Mouse (Mus musculus) liver, adult 2 months (tissue): ENCODE data around the gene Sirt6. TPM values are rescaled to one million over a fixed set of nuclear protein-coding genes. Genes with fewer than 3 reads are reported as not detected.
"Not testable (repeated sequence)": the region's sequence is repeated elsewhere in the genome, so short reads cannot be mapped to it uniquely, and the experiment has no call there.

Experiments used
- DNase-seq: peaks from one replicate; pipeline ENCODE4 v3.0.0-alpha.2; 2011; ENCODE audit warnings: low read depth, low spot score; ENCODE audit errors: extremely low read depth
- H3K27ac ChIP-seq: fragments of 200-500 bp; replicated peaks from 2 replicates; pipeline ENCODE4 v1.5.1; 2012; ENCODE audit warnings: low read depth, mild to moderate bottlenecking, control low read depth, inconsistent platforms, low read length; ENCODE audit not compliant: insufficient read depth
- H3K27me3 ChIP-seq: fragments of 200-500 bp; 2 replicates; pipeline ENCODE4 v1.6.1; 2012; ENCODE audit warnings: mild to moderate bottlenecking, moderate library complexity, low read length, inconsistent platforms; ENCODE audit not compliant: control insufficient read depth, insufficient read depth
- H3K36me3 ChIP-seq: fragments of 200-500 bp; 2 replicates; pipeline ENCODE4 v1.6.1; 2012; ENCODE audit warnings: low read length, inconsistent platforms; ENCODE audit not compliant: control insufficient read depth, insufficient read depth
- H3K4me1 ChIP-seq: fragments of 200-500 bp; 2 replicates; pipeline ENCODE4 v1.6.1; 2011; ENCODE audit warnings: low read length; ENCODE audit not compliant: control insufficient read depth, insufficient read depth
- H3K4me3 ChIP-seq: fragments of 200-500 bp; 2 replicates; pipeline ENCODE4 v1.5.1; 2011; ENCODE audit warnings: low read depth, mild to moderate bottlenecking, control low read depth, low read length, moderate library complexity; ENCODE audit not compliant: insufficient read depth
- H3K79me2 ChIP-seq: fragments of 200-500 bp; 2 replicates; pipeline ENCODE4 v1.6.1; 2012; ENCODE audit warnings: inconsistent platforms, mild to moderate bottlenecking, low read length, moderate library complexity; ENCODE audit not compliant: control insufficient read depth, insufficient read depth
- H3K9ac ChIP-seq: fragments of 200-500 bp; 2 replicates; pipeline ENCODE4 v1.6.1; 2012; ENCODE audit warnings: low read depth, mild to moderate bottlenecking, control low read depth, inconsistent platforms, low read length
- CTCF ChIP-seq: fragments of 200-500 bp; IDR thresholded peaks from 2 replicates; pipeline ENCODE4 v1.5.1; 2011; ENCODE audit warnings: low read depth, low read length, control low read depth
- POLR2A ChIP-seq: fragments of 200-500 bp; IDR thresholded peaks from 2 replicates; pipeline ENCODE4 v1.6.1; 2011; ENCODE audit warnings: low read length, control low read depth; ENCODE audit not compliant: insufficient read depth; ENCODE audit errors: extremely low read depth
- WGBS: fragments of 180-500 bp; shearing (Covaris S2); methylation state at CpG from one replicate; pipeline ENCODE4 v1.1.7; 2018; 5-methylcytosine and 5-hydroxymethylcytosine counted together
- polyA plus RNA-seq: library from polyadenylated mRNA; depleted of rRNA; stranded (reverse); fragments of >200 nt; gene quantifications from 2 replicates; pipeline ENCODE4 v1.2.3, GENCODE M21; 2012; rRNA removed
- total RNA-seq: library from RNA; depleted of rRNA; stranded (reverse); fragments of >200 nt; gene quantifications from 2 replicates; pipeline ENCODE4 v1.2.3, GENCODE M21; 2014; rRNA removed

Gene Sirt6
- total RNA-seq (1.5 and 1.6 TPM in 2 replicates), polyA plus RNA-seq (5.4 and 9.2 TPM in 2 replicates)

DNA sequence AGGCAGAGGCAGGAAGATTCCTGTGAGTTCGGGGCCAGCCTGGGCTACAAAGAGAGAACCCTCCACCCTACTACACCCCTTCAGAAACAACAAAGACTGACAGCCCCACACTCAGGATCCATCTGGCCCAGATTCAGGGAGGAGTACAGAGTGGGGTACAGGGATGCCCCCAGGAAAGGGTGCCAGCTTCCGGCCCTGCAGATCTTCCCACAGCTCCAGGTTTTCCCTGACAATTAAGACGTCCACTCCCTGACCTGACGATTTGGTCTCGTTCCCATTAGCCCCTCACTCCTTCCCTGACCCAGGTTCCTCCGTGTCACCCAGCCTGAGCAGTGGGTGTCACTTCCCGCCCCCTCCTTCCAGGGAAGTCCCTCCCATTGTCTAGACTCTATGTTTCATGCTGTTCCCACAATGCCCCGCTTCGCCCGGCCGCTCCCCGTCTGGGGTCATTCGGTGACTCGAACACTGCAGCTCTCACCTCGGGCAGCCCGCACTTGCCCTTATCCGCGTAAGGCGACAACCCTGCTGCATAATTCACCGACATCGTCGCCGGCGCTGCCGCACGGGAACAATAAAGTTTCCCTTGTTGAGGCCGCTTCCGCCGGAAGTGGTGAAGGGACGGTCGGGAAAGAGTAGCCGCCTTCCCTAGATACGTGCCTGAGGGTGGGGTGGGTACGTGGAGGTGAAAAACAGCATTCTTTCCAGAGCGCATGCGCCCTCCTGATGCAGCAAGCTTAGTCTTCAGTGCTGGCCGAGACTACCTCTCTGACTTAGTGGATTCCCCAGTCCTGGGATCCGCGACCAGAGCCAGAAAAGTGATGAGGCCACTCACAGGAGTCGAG is at the start of gene Sirt6:
Sirt6 (minus strand) TSS at position 804 of the 842 bp plus-strand sequence.
- DNase-seq: peak; percentile 83
- Histone ChIP-seq H3K79me2 (no peaks in the 10 kb centered on the region), H3K9ac (peak within 1 kb of the TSS; percentile 82), H3K27me3 (no peaks in the 10 kb centered on the region), H3K4me3 (peak within 1 kb of the TSS; percentile 84), H3K36me3 (no peaks in the 10 kb centered on the region), H3K4me1 (peaks cover 3% of the 10 kb centered on the region; the same call in 1 of the 2 replicates), H3K27ac (peak within 1 kb of the TSS; percentile 65)
- TF ChIP-seq CTCF: no peak
- no peak; the same call in 1 of the 2 replicates for TF ChIP-seq POLR2A
- WGBS: 5% methylated on average over 40 of the region's 40 CpGs

DNA sequence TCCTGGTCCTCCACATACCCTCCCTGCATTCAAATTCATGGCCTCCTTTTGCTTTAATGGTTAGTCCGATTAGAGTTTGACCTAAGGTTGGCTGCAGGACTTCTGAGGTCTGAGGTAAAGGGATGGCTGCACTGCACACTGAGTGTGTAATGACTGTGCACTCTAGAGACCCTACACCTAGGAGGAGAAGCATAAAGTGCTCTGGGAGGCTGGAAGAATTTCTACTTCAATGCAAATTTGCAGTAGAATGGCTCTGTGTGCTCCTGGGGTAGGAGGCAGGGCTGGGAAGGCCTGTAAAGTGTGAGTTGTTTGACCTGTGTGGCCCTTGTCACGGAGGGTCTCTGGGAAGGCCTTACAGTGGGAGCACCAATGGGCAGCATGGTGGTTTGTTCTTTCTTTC is 28.6 kb upstream of the Sirt6 start:
- H3K4me3 ChIP-seq: no peak overlapping the region
- no peaks in the 10 kb centered on the region for H3K4me1 ChIP-seq
- TF ChIP-seq CTCF: no peak
- TF ChIP-seq POLR2A: no peak
- WGBS: 97% methylated on average over 2 of the region's 2 CpGs
- peaks cover 4% of the 10 kb centered on the region; the same call in 1 of the 2 replicates for H3K27me3 ChIP-seq
- H3K9ac ChIP-seq: no peak overlapping the region
- H3K36me3 ChIP-seq: peaks cover 19% of the 10 kb centered on the region
- no peak for DNase-seq
- H3K27ac ChIP-seq: no peak overlapping the region
- H3K79me2 ChIP-seq: peaks cover 11% of the 10 kb centered on the region; the same call in 1 of the 2 replicates

DNA sequence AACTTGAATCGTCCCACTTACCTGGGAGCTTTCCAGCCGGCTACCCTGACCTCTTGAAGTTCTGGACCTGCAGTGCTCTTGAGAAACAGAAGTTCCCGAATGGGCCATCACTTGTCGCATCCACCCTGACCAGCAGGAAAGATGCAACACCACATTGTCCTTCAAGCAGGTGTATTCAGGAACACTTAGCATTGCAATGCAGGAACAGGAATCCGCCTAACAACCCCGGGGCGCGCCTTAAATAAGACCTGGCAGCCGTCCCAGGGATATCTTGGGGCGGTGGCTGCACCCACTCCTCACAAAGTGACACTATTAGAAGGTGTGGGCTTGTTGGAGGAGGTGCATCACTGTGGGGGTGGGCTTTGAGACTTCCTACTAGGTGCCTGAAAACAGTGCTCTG is 27.6 kb upstream of the Sirt6 start:
- peaks cover 17% of the 10 kb centered on the region for H3K36me3 ChIP-seq
- 98% methylated on average over 10 of the region's 10 CpGs for WGBS
- H3K27me3 ChIP-seq: peaks cover 4% of the 10 kb centered on the region; the same call in 1 of the 2 replicates
- no peak overlapping the region for H3K27ac ChIP-seq
- TF ChIP-seq CTCF: no peak
- TF ChIP-seq POLR2A: no peak
- H3K9ac ChIP-seq: no peak overlapping the region
- no peak overlapping the region for H3K4me3 ChIP-seq
- no peaks in the 10 kb centered on the region for H3K4me1 ChIP-seq
- peaks cover 14% of the 10 kb centered on the region; the same call in 1 of the 2 replicates for H3K79me2 ChIP-seq
- DNase-seq: no peak

DNA sequence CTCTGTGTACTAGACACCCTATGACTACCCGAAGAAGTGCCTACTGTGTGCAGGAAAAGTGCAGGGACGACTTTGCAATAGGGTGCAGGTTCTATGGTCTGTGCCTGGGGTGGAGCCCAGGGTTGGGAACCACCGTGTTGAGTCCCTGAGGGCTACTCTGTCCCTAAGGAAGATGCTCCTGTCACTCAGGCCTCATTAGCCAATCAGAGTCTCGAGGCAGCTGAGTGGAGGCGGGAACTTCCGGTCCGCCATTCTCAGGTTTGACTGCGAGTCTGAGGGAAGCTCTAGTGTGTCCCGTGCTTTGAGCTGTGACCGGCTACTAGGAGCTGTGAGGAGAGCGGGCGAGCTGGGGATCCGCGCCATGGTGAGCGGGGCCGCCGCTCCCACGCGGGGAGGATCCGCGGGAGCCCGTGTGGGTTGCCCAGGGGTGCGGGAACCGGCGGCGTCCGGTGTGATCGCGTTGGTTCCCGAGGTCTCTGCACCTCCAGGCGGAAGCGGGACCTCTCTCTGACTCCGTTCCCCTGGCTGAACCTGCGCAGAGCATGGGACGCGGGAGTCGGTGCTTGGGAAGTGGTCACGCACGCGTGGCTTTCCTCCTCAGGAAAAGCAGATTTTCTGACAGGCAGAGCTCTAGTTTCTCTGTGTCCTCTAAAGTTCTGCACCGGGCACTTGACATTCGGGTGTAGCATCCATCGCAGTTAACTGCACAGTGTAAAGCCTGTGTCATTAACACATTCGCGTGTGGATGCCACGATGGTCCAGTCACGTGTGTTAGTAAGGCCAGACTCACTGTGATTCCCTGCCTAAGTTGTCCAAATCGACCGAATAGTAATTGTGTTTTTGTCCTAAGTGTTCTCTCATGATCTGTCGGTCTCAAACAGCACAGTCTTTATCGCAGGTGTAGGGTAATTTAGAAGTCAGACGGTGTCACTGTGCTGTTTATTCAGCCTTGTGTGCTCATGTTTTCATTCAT is 21.5 kb upstream of the Sirt6 start, which contains the start of gene Gm10778:
Gm10778 (plus strand) TSS at position 257 of the 973 bp plus-strand sequence.
- WGBS: 1% methylated on average over 35 of the region's 52 CpGs
- not testable (repeated sequence) for H3K27me3 ChIP-seq, H3K36me3 ChIP-seq, H3K4me1 ChIP-seq
- Histone ChIP-seq H3K79me2 (peaks cover 10% of the 10 kb centered on the region; the same call in 1 of the 2 replicates), H3K9ac (peak within 1 kb of the TSS; percentile 64), H3K27ac (peak within 1 kb of the TSS; percentile 11; the same call in 1 of the 2 replicates), H3K4me3 (peak within 1 kb of the TSS; percentile 60)
- 0 out of 2 replicates have a peak, but pooled peaks have one; percentile 30 for TF ChIP-seq POLR2A
- peak; percentile 80 for DNase-seq

DNA sequence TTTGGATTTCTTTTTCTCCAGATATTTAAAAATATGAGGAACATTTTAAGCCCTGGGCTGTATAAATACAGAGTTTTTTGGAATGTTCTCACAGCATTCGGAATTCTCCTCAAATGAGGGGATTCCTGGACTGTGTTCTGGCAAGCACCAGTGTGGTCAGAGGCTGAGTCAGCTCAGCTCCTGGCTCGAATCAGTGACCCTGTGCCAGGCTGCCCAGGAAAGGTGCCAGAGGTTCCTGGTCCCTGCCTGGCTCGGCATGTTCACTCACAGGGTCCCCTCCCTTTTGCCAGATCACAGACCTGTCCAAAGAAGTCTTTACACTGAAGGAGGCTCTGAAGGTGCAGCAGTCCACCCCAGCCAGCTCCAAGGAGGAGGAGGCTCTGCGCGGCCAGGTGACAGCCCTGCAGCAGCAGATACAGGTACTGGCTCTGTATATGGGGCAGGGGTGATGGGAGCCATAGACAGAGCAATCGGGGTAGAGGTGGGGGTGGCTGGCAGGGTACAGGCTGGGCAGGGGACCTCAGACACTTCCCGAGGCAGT is 18.5 kb upstream of the Sirt6 start:
- peaks cover 10% of the 10 kb centered on the region for H3K4me1 ChIP-seq
- TF ChIP-seq POLR2A (no peak), CTCF (no peak)
- no peak overlapping the region for H3K27ac ChIP-seq
- H3K4me3 ChIP-seq: no peak overlapping the region
- peaks cover 4% of the 10 kb centered on the region; the same call in 1 of the 2 replicates for H3K79me2 ChIP-seq
- WGBS: 63% methylated on average over 7 of the region's 7 CpGs
- no peak overlapping the region for H3K9ac ChIP-seq
- no peaks in the 10 kb centered on the region for H3K27me3 ChIP-seq
- no peak for DNase-seq
- no peaks in the 10 kb centered on the region for H3K36me3 ChIP-seq
